Mouse (Mus musculus) CD8-positive naive resting alpha-beta T cell, adult 2 months (primary cell): ENCODE data around the gene Adamtsl5.
A peak's percentile ranks its signal among the peaks of the same experiment; 100 is the strongest.

Experiments
- DNase-seq, 2 experiments: peaks; one replicate each; pipeline ENCODE4 v3.0.0; 2022; ENCODE audit warnings: low read depth in 2 of 2, low spot score in 2 of 2

The Adamtsl5 gene

GRCm38 (mm10) chr10:80342749-80343424 is 5.3 kb downstream of the Adamtsl5 start:
- no peak for DNase-seq

GRCm38 (mm10) chr10:80342305-80342748 is 5.9 kb downstream of the Adamtsl5 start:
- no peak for DNase-seq

GRCm38 (mm10) chr10:80341491-80342304 is 6.5 kb downstream of the Adamtsl5 start:
- no peak for DNase-seq

GRCm38 (mm10) chr10:80341026-80341425 is 7.2 kb downstream of the Adamtsl5 start:
- DNase-seq = no peak

GRCm38 (mm10) chr10:80339941-80340750 is 8.1 kb downstream of the Adamtsl5 start:
- peak; percentile 76 to 80 for DNase-seq

GRCm38 (mm10) chr10:80336263-80336662 is 11.9 kb downstream of the Adamtsl5 start:
- DNase-seq = no peak

GRCm38 (mm10) chr10:80332525-80332989 is 15.7 kb downstream of the Adamtsl5 start:
- no peak for DNase-seq

- no peak for DNase-seq
Observed at GRCm38 (mm10) chr10:80331636-80332524, 16.3 kb downstream of the Adamtsl5 start.

GRCm38 (mm10) chr10:80330888-80331287 is 17.3 kb downstream of the Adamtsl5 start:
- no peak for DNase-seq

GRCm38 (mm10) chr10:80330084-80330483 is 18.1 kb downstream of the Adamtsl5 start:
- DNase-seq = no peak

- DNase-seq = peak; percentile 68 to 79
Observed at GRCm38 (mm10) chr10:80329273-80330081, 18.7 kb downstream of the Adamtsl5 start, which contains the start of the genes Pcsk4 and Reep6. Gene Pcsk4, minus strand, starts transcription at chr10:80329498. Gene Reep6, plus strand, starts transcription at chr10:80329953.

GRCm38 (mm10) chr10:80325045-80325444 is 23.2 kb downstream of the Adamtsl5 start:
- DNase-seq = no peak

GRCm38 (mm10) chr10:80324120-80325037 is 23.8 kb downstream of the Adamtsl5 start:
- no peak for DNase-seq

GRCm38 (mm10) chr10:80323261-80324119 is 24.7 kb downstream of the Adamtsl5 start:
- DNase-seq = peak in 1 of 2 experiments; percentile 57

- DNase-seq = no peak
Observed at GRCm38 (mm10) chr10:80322811-80323211, 25.4 kb downstream of the Adamtsl5 start.

- DNase-seq = no peak
Observed at GRCm38 (mm10) chr10:80321670-80322581, 26.3 kb downstream of the Adamtsl5 start.
